Mouse (Mus musculus): ENCODE results near the gene St6gal1.
A peak's percentile ranks its signal among the peaks of the same experiment; 100 is the strongest.

The St6gal1 gene

GRCm38 (mm10) chr16:23251445-23251773 is 26.9 kb downstream of the St6gal1 start:
- no peak for DNase-seq (ENCODE audit: extremely low spot score)

- no peak for DNase-seq (ENCODE audit: extremely low spot score)
These were observed 29.1 kb downstream of the St6gal1 start for GRCm38 (mm10) chr16:23253620-23254019.

DNA sequence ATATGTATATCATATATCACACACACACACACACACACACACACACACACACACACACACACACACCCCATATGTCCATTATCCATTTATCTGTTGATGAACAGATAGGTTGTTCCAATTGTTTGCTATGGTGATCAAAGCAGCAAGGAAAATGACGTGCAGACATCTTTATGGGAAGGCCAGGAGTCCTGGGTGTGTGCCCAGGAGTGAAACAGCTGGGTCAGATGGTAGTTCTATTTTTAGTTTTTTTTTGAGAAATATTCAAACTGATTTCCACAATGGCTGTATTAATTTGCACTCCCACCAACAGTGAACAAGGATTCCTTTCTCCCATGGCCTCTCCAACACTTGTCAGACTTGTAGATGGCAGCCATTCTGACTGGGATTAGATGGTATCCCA is 29.5 kb downstream of the St6gal1 start:
- DNase-seq (ENCODE audit: extremely low spot score) = no peak

- no peak for DNase-seq (ENCODE audit: extremely low spot score)
These were observed 32.1 kb downstream of the St6gal1 start for GRCm38 (mm10) chr16:23256638-23257037.

- no peak for DNase-seq (ENCODE audit: extremely low spot score)
These were observed 33.9 kb downstream of the St6gal1 start for GRCm38 (mm10) chr16:23258429-23258822.

DNA sequence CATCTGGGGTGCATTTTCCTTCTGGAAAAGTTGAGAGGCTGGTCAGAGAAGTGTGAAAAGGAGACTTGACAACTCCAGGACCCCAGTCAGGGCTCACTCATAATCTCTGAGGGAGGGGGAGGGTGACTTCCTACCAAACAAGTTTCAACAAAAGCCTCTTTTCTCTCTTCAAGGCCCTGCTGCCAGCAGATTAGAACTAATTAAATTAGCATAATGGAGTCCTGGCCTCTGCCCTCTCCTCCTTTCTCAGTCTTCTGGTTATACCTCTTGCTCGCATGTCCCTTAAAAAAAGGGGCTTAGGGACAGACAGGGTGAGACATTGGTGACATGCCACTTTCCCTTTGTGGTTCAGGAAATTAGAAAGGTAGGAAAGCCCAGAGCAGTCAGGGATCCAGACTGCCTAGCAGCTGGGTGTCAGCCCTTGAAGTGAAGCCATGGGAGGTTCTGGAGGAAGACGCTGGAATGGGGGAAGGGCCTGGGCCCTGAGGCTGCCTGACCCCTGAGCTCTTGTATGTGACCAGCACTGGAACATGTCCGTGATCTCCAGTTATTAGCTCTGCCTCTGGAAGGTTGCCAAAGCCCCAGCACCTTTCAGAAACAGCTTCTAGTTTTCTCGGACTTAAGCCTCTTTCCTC is 34.4 kb downstream of the St6gal1 start:
- DNase-seq (ENCODE audit: extremely low spot score) = peak; percentile 68

GRCm38 (mm10) chr16:23259580-23259979 is 35.0 kb downstream of the St6gal1 start:
- no peak for DNase-seq (ENCODE audit: extremely low spot score)

DNA sequence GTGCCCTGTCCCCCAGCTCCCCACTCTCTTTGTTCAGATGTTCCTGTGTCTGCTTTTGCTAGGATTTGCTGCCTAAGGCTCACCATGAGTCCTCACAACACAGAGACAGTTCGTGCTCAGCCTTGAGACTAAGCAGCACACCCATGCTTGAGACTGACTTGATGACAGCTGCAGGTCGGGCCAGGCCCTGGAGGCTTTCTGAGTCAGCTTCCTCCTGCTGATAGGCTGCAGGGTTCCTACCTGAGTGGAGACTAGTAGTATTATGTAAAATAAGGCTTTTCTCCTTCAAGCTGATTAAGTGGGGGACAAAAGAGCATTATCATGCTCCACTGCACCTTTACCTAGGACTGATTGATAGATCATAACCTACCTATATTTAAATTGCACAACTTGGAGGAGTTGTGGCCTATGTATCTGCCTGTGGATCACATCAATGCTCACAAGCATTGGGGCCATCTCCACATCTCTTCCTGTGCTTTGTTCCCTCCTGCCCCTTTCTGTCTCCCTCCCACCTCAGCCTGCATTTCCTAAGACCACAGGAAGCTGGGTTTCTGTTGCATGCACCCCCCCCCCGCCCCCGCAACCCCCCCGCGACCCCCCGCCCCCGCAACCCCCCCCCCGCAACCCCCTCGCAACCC is 37.7 kb downstream of the St6gal1 start:
- no peak for DNase-seq (ENCODE audit: extremely low spot score)

DNA sequence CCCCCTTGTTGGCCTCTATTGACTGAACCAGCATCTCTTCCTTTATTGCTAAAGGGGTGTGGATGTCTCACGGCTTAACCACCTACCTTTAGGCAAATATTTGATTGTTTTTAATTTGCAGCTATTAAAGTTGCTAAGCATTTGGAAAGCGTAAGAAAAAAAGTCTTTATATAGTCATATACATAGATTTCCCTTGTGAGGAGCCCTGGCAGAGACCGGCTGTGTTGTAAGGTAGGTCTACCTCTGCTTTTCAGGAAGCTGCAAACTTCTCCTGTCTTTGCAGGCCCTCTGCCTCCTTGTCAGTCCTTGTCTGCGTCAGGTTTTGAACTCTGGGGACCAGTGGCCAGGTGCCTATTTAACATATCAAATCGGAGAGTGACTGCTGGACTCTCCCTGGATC is 38.3 kb downstream of the St6gal1 start:
- no peak for DNase-seq (ENCODE audit: extremely low spot score)

DNA sequence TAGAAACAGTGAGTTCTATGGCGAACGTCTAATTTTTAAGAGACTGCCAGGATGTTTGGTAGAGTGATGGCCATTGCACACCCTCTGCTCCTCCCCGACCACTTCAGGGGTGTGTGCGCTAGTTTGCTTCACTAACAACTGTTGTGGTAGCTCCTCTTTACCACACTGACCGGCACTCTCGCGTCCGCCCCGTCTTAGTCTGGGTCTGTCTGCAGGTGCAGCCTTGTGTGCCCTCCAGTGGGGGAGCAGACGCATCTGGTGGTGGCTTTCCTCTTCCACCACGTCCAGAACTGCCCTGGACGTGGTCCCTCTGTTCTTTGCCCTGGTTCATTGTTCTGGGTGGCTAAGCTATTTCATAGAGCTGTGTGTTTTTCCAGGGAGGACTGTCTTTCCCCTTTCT is 40.5 kb downstream of the St6gal1 start:
- no peak for DNase-seq (ENCODE audit: extremely low spot score)

DNA sequence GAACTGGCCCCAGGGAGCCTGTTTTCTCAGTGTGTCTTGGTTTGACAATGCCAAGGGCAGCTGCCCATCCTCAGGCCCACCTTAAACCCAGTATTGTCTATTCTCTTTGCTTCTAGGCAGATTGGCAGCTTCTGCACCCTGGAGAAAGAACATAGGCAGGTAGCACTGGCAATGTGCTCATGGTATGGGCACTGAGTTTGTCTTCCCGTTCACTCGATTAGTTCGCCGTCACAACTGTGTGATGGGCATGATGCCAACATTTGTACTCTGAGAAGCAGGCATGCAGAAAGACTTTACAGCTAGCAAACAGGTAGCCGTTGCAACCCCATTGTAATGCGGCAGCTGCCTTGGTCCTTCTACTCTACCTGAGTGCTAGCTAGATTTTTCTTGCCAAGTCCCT is 40.9 kb downstream of the St6gal1 start:
- no peak for DNase-seq (ENCODE audit: extremely low spot score)

- no peak for DNase-seq (ENCODE audit: extremely low spot score)
These were observed 41.8 kb downstream of the St6gal1 start for GRCm38 (mm10) chr16:23266293-23266692.

DNA sequence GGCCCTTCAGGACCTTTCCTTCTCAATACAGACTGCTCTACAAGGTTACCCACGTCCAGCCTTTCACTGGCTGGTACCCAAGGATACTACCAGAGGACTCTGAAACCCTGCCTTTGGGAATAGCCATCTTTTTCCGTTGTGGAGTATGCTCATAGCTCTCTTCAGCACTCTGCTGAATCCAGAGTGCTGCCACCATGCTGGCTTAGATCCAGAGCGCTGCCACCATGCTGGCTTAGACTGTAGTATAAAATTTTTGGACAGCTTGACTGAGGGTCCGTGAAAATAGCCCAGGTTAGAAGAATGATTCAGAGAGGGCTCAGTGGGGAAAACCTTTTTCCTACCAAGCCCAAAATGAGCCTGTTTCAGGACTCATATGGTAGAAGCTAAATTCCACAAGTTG is 42.4 kb downstream of the St6gal1 start:
- no peak for DNase-seq (ENCODE audit: extremely low spot score)

DNA sequence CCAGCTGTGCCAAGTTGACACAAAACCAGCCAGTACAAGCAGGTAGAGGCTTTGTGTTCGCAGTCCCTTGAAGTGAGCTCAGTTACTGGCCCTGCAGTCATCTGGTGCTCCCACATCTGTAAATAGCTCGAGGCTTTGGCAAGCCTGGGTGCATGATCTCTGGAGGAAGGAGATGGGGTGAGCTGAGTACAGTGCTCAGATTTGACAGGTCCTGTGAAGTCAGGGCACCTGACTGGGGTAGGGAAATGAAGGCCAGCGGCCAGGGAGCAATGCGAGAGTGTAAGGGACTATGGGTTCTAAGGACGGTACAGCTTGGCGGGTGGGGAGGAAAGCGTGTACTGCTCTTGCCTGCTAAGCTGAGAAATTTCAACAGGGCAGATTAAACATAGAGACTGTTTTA is 43.7 kb downstream of the St6gal1 start:
- DNase-seq (ENCODE audit: extremely low spot score) = no peak

- no peak for DNase-seq (ENCODE audit: extremely low spot score)
These were observed 44.8 kb downstream of the St6gal1 start for GRCm38 (mm10) chr16:23269056-23269983.

DNA sequence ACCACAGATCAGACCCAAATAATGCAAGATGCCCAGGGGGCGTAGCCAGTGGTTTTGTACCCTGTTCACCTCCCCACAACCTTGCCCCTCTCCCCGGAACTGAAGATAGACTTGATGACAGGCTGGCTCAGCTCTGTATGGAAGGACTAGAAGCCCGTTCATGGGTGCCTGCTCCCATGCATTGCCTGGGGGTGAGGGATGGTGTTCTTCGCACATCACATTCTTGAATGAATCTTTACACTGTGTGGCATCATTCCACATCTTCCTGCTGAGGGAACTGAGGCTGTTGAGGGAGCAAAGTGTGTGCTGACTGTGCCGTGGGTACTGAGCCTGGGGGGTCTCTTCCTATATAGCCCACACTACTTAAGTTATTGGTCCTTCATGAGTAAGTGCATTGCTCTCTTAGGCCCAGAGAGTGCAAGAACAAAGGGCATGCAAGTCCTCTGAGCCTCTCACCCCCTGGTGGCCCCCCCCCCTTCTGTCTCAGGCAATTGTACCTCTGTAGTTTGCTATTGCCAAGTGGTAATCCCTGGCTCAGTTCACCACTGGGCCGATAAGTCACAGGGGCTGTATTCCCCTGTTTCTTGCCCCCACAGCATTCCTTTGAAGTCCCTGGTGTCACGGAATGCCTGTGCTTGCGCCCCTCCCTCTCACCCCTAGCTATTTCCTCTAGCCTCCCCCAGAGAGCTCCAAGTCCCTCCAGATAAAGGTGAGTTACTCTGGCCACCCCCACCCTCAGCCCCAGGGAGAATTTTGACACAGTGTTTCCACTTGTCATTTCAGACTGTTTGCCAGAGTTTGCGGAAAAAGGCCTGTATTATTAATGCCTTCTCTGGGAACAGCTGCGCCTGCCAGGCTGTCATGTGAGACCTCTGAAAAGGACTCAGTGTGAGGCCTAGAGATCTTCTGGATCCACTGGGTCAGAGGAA is 45.7 kb downstream of the St6gal1 start:
- DNase-seq (ENCODE audit: extremely low spot score) = peak; percentile 72

GRCm38 (mm10) chr16:23270913-23271253 is 46.3 kb downstream of the St6gal1 start:
- no peak for DNase-seq (ENCODE audit: extremely low spot score)

GRCm38 (mm10) chr16:23271746-23272520 is 47.4 kb downstream of the St6gal1 start:
- no peak for DNase-seq (ENCODE audit: extremely low spot score)

- DNase-seq (ENCODE audit: extremely low spot score) = no peak
These were observed 48.1 kb downstream of the St6gal1 start for GRCm38 (mm10) chr16:23272521-23273230.

DNA sequence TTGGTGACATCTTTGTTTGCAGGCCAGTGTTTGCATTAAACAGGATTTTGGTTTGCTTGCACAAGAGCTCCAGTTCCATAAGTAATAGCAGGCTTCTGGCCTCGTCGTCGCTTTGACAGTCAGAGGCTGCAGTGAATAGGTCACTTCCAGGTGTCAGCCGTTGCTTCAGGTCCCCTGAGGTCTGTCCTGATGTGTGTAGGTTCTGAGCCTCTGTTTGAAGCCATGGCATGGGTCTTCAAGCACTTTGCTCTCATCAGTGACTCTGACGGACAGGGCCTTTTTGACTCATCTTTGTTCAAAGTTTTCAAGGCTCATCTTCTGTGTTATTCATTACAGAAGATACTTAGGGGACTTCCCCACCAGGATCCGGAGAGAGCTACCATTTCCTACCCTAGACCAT is 49.5 kb downstream of the St6gal1 start:
- DNase-seq (ENCODE audit: extremely low spot score) = no peak
